Mouse (Mus musculus) limb, embryonic 11.5 days (tissue): ENCODE measurements at regions not wholly inside any gene's neighbourhood (a gene's known extent, or its start where the extent isn't known, plus 50 kb on each side); places are given as distances from the start of the nearest gene placed in this dataset.

Experiments
- ATAC-seq: fragments of 200-750 bp; cut with Nextera tagmentation; 2 replicates; pipeline ENCODE4 v1.8.0; 2017; ENCODE audit warnings: low read depth; ENCODE audit not compliant: insufficient number of reproducible peaks, low FRiP score, low TSS enrichment
- DNase-seq: peaks from one replicate; pipeline ENCODE4 v3.0.0-alpha.2; 2015; ENCODE audit warnings: low spot score
- H3K27ac ChIP-seq: fragments of 300-500 bp; sonication (generic); replicated peaks from 2 replicates; pipeline ENCODE4 v1.5.1; 2014; ENCODE audit warnings: low read depth, mild to moderate bottlenecking, low read length
- H3K27me3 ChIP-seq: fragments of 300-500 bp; sonication (generic); 2 replicates; pipeline ENCODE4 v1.6.1; 2014; ENCODE audit warnings: mild to moderate bottlenecking, low read length, mixed read lengths; ENCODE audit not compliant: control insufficient read depth, insufficient read depth
- H3K36me3 ChIP-seq: fragments of 300-500 bp; sonication (generic); 2 replicates; pipeline ENCODE4 v1.6.1; 2014; ENCODE audit warnings: mild to moderate bottlenecking, low read length, moderate library complexity, mixed read lengths; ENCODE audit not compliant: control insufficient read depth, insufficient read depth
- H3K4me1 ChIP-seq: fragments of 300-500 bp; sonication (generic); 2 replicates; pipeline ENCODE4 v1.6.1; 2014; ENCODE audit warnings: low read length, mixed read lengths; ENCODE audit not compliant: control insufficient read depth, insufficient read depth
- H3K4me2 ChIP-seq: fragments of 300-500 bp; sonication (generic); 2 replicates; pipeline ENCODE4 v1.6.1; 2014; ENCODE audit warnings: low read depth, mild to moderate bottlenecking, moderate library complexity; ENCODE audit not compliant: severe bottlenecking
- H3K4me3 ChIP-seq: fragments of 300-500 bp; sonication (generic); 2 replicates; pipeline ENCODE4 v1.5.1; 2014; ENCODE audit warnings: low read depth, low read length
- H3K9ac ChIP-seq: fragments of 300-500 bp; sonication (generic); 2 replicates; pipeline ENCODE4 v1.6.1; 2014; ENCODE audit warnings: mild to moderate bottlenecking, low read length
- H3K9me3 ChIP-seq: fragments of 300-500 bp; sonication (generic); 2 replicates; pipeline ENCODE4 v1.6.1; 2016; ENCODE audit warnings: low read length; ENCODE audit not compliant: control insufficient read depth
- WGBS: fragments of 180-500 bp; shearing (Covaris S2); extraction: QIAGEN DNeasy Blood & Tissue Kit; methylation state at CpG from one replicate; pipeline ENCODE4 v1.1.7; 2014; 5-methylcytosine and 5-hydroxymethylcytosine counted together

GRCm38 (mm10) chr8:26226612-26227528 lies 107.5 kb downstream of the Gm45692 start:
- H3K27me3 ChIP-seq, result no peaks in the 10 kb centered on the region
- ATAC-seq (peak; percentile 73), DNase-seq (peak; percentile 83)
- H3K27ac ChIP-seq, result peak overlapping the region; percentile 14; the same call in 1 of the 2 replicates
- H3K9me3 ChIP-seq, result no peaks in the 10 kb centered on the region
- no peak overlapping the region for H3K9ac ChIP-seq
- H3K4me3 ChIP-seq, result no peak overlapping the region
- no peaks in the 10 kb centered on the region for H3K36me3 ChIP-seq
- WGBS, result 15% methylated on average over 30 of the region's 30 CpGs
- H3K4me2 ChIP-seq, result peak overlapping the region; percentile 35
- peaks cover 13% of the 10 kb centered on the region for H3K4me1 ChIP-seq

- Histone ChIP-seq H3K4me2 (no peak overlapping the region), H3K36me3 (no peaks in the 10 kb centered on the region), H3K9me3 (no peaks in the 10 kb centered on the region), H3K4me1 (peaks cover 13% of the 10 kb centered on the region), H3K4me3 (no peak overlapping the region), H3K9ac (no peak overlapping the region), H3K27ac (no peak overlapping the region), H3K27me3 (no peaks in the 10 kb centered on the region)
- 33% methylated on average over 5 of the region's 5 CpGs for WGBS
- ATAC-seq (no peak), DNase-seq (peak; percentile 40)
Observed at GRCm38 (mm10) chr8:26227529-26227895, 108.2 kb downstream of the Gm45692 start.

- H3K27me3 ChIP-seq, result no peaks in the 10 kb centered on the region
- H3K27ac ChIP-seq, result no peak overlapping the region
- ATAC-seq (no peak), DNase-seq (no peak)
- H3K36me3 ChIP-seq, result no peaks in the 10 kb centered on the region
- no peak overlapping the region for H3K4me3 ChIP-seq
- H3K4me2 ChIP-seq, result no peak overlapping the region
- 80% methylated on average over 8 of the region's 8 CpGs for WGBS
- no peaks in the 10 kb centered on the region; the same call in 1 of the 2 replicates for H3K9me3 ChIP-seq
- no peak overlapping the region for H3K9ac ChIP-seq
- H3K4me1 ChIP-seq, result peaks cover 13% of the 10 kb centered on the region
Observed at GRCm38 (mm10) chr8:26229548-26229947, 110.2 kb downstream of the Gm45692 start.

DNA sequence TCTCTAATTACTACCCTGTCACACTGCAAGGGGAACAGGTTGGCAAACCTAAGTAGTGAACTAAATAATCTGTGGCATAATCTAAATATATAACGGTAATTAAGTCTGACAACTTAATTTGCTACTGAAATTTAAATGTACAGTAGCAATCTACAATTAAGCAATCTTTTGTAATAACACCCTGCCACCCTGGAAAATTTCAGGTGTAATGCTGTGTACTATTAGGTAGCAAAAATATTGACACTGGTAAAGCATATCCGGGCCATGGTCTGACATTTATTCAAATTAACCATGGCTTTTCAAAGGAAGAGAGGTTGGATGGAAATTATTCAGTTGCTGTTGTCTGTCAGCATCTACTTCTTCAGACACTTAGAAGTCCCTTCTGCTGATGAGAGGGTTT lies 119.7 kb downstream of the Gm45692 start:
- Histone ChIP-seq H3K9ac (no peak overlapping the region), H3K36me3 (no peaks in the 10 kb centered on the region), H3K4me1 (no peaks in the 10 kb centered on the region), H3K4me3 (no peak overlapping the region), H3K27me3 (no peaks in the 10 kb centered on the region), H3K4me2 (no peak overlapping the region), H3K9me3 (no peaks in the 10 kb centered on the region; the same call in 1 of the 2 replicates), H3K27ac (no peak overlapping the region)
- 89% methylated on average over 2 of the region's 2 CpGs for WGBS
- ATAC-seq (no peak), DNase-seq (no peak)

GRCm38 (mm10) chr8:26239604-26240003 lies 120.3 kb downstream of the Gm45692 start:
- H3K4me3 ChIP-seq, result no peak overlapping the region
- H3K4me2 ChIP-seq, result no peak overlapping the region
- no peaks in the 10 kb centered on the region for H3K36me3 ChIP-seq
- no peak overlapping the region for H3K9ac ChIP-seq
- no peaks in the 10 kb centered on the region for H3K4me1 ChIP-seq
- H3K9me3 ChIP-seq, result no peaks in the 10 kb centered on the region
- no peak for DNase-seq
- WGBS, result 81% methylated on average over 4 of the region's 4 CpGs
- no peak overlapping the region for H3K27ac ChIP-seq
- no peaks in the 10 kb centered on the region for H3K27me3 ChIP-seq
- no peak for ATAC-seq

GRCm38 (mm10) chr8:26243743-26244142 lies 124.4 kb downstream of the Gm45692 start:
- Histone ChIP-seq H3K27ac (no peak overlapping the region), H3K27me3 (no peaks in the 10 kb centered on the region), H3K9ac (no peak overlapping the region), H3K36me3 (no peaks in the 10 kb centered on the region), H3K4me2 (no peak overlapping the region), H3K9me3 (no peaks in the 10 kb centered on the region), H3K4me3 (no peak overlapping the region), H3K4me1 (no peaks in the 10 kb centered on the region)
- ATAC-seq (no peak), DNase-seq (no peak)
- WGBS, result 85% methylated on average over 4 of the region's 4 CpGs

- no peaks in the 10 kb centered on the region for H3K4me1 ChIP-seq
- H3K36me3 ChIP-seq, result no peaks in the 10 kb centered on the region
- H3K9me3 ChIP-seq, result no peaks in the 10 kb centered on the region
Observed at GRCm38 (mm10) chr8:26244308-26244707, 125.0 kb downstream of the Gm45692 start.

DNA sequence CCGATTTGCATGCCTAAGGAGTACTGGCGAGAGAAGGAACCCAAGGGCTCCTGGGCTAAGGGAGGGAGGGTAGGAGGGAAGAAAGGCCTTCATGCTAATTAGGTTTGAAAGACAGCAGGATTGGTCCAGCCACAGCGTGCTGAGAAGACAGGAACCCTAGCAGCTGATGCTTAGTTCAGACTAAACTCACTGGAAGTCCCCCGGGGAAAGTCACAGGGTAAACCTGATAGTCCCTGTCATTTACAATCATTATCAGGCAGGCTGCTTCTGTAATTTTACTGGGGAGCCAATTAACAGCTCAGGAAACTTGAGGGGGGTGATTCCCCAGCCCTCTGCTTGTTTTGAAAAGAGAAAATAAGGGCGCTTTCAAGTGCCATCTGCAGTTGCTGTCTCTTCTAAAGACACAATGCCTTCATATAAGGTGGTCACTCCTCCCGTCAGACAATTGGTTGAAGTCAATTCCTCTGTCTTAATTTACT lies 135.9 kb downstream of the Gm45692 start:
- 21% methylated on average over 6 of the region's 6 CpGs for WGBS
- DNase-seq, result no peak
- H3K4me3 ChIP-seq, result no peak overlapping the region
- H3K9ac ChIP-seq, result no peak overlapping the region
- no peaks in the 10 kb centered on the region for H3K36me3 ChIP-seq
- H3K9me3 ChIP-seq, result no peaks in the 10 kb centered on the region
- H3K27ac ChIP-seq, result no peak overlapping the region
- H3K4me2 ChIP-seq, result no peak overlapping the region
- no peaks in the 10 kb centered on the region for H3K4me1 ChIP-seq
- H3K27me3 ChIP-seq, result no peaks in the 10 kb centered on the region
- no peak for ATAC-seq

More at GRCm38 (mm10) chr8:26244308-26244707, 125.0 kb downstream of the Gm45692 start:
- Histone ChIP-seq H3K4me2 (no peak overlapping the region), H3K9ac (no peak overlapping the region), H3K27ac (no peak overlapping the region), H3K27me3 (no peaks in the 10 kb centered on the region), H3K4me3 (no peak overlapping the region)
- no peak for ATAC-seq
- 88% methylated on average over 5 of the region's 5 CpGs for WGBS
- no peak for DNase-seq
